Mouse (Mus musculus): ENCODE data around the gene Alkbh4.

GRCm38 (mm10) chr5:136165246-136165645 is 29.3 kb downstream of the Alkbh4 start:
- TF ChIP-seq CTCF (IDR thresholded peaks at IDR 0.05; ENCODE audit: control insufficient read depth, insufficient read depth, insufficient replicate concordance, low read depth, low read length) (no peak), POLR2A (IDR thresholded peaks at IDR 0.05; ENCODE audit: control insufficient read depth, low read depth, low read length) (no peak)
